Comparison of ENCODE assay signal across 8 mouse cellular contexts in the genomic region with DNA sequence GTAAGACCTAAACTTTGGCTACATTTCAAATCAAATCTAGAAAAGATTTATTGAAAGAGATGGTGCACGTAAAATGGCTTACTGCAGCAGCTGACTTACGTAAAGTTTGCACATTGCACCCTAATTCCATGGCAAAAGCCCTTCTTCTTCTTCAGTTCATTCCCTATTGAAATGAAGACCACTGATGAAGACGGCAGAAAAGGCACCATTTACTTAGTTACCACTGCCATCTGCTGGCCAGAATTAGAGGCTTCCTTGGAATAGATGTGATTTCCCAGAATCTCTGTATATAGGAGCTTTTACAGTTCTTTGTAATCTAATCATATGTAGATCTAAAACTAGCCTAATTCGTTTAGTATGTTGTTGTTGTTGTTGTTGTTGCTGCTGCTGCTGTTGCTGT.
DNase-seq lines count a peak whose midpoint lies in the region; ATAC-seq lines count a peak whose summit lies in the region.

No protein-coding gene starts in this region.

- no peak overlapping the region for H3K9ac ChIP-seq in forebrain, embryonic 15.5 days (replicated peaks)
- no peak overlapping the region for H3K9ac ChIP-seq in kidney, embryonic 15.5 days
- H3K9ac ChIP-seq in limb, embryonic 11.5 days (ENCODE audit: low read length), result no peak overlapping the region
- no peak overlapping the region for H3K9ac ChIP-seq in neural tube, embryonic 14.5 days (replicated peaks; ENCODE audit: low read depth, low read length)

- no peak overlapping the region for H3K4me3 ChIP-seq in forebrain, embryonic 15.5 days
- no peak overlapping the region for H3K4me3 ChIP-seq in kidney, embryonic 15.5 days (replicated peaks)
- H3K4me3 ChIP-seq in limb, embryonic 11.5 days (ENCODE audit: low read depth, low read length), result no peak overlapping the region
- H3K4me3 ChIP-seq in neural tube, embryonic 14.5 days (ENCODE audit: low read depth, low read length), result no peak overlapping the region

- no peaks in the 10 kb centered on the region for H3K27me3 ChIP-seq in forebrain, embryonic 15.5 days
- H3K27me3 ChIP-seq in kidney, embryonic 15.5 days, result no peaks in the 10 kb centered on the region
- no peaks in the 10 kb centered on the region for H3K27me3 ChIP-seq in limb, embryonic 11.5 days (ENCODE audit: control insufficient read depth, insufficient read depth, low read length)
- H3K27me3 ChIP-seq in neural tube, embryonic 14.5 days (ENCODE audit: control insufficient read depth, insufficient read depth, low read length), result no peaks in the 10 kb centered on the region

- H3K27ac ChIP-seq in forebrain, embryonic 15.5 days (replicated peaks), result no peak overlapping the region
- H3K27ac ChIP-seq in kidney, embryonic 15.5 days, result no peak overlapping the region
- no peak overlapping the region for H3K27ac ChIP-seq in limb, embryonic 11.5 days (replicated peaks; ENCODE audit: low read depth, low read length)
- no peak overlapping the region for H3K27ac ChIP-seq in neural tube, embryonic 14.5 days (ENCODE audit: low read depth, low read length)

- H3K4me2 ChIP-seq in forebrain, embryonic 15.5 days (replicated peaks), result no peak overlapping the region
- no peak overlapping the region for H3K4me2 ChIP-seq in kidney, embryonic 15.5 days
- H3K4me2 ChIP-seq in limb, embryonic 11.5 days (ENCODE audit: low read depth, severe bottlenecking), result no peak overlapping the region
- H3K4me2 ChIP-seq in neural tube, embryonic 14.5 days (ENCODE audit: low read depth, low read length), result no peak overlapping the region

- 12% methylated on average over 4 of the region's 4 CpGs for WGBS in forebrain, embryonic 15.5 days
- WGBS in kidney, embryonic 15.5 days, result 10% methylated on average over 4 of the region's 4 CpGs
- 10% methylated on average over 4 of the region's 4 CpGs for WGBS in limb, embryonic 11.5 days
- WGBS in neural tube, embryonic 14.5 days, result 13% methylated on average over 4 of the region's 4 CpGs

- no peaks in the 10 kb centered on the region for H3K9me3 ChIP-seq in forebrain, embryonic 15.5 days
- no peaks in the 10 kb centered on the region for H3K9me3 ChIP-seq in kidney, embryonic 15.5 days (replicated peaks)
- H3K9me3 ChIP-seq in limb, embryonic 11.5 days (ENCODE audit: control insufficient read depth, low read length), result no peaks in the 10 kb centered on the region
- no peaks in the 10 kb centered on the region for H3K9me3 ChIP-seq in neural tube, embryonic 14.5 days (ENCODE audit: control insufficient read depth, low read length)

- ATAC-seq in forebrain, embryonic 15.5 days (replicated peaks), result peak; percentile 88
- 0 out of 2 replicates have a peak, but pooled peaks have one; percentile 33 for ATAC-seq in kidney, embryonic 15.5 days (replicated peaks; ENCODE audit: low FRiP score)
- no peak for ATAC-seq in limb, embryonic 11.5 days (ENCODE audit: insufficient number of reproducible peaks, low FRiP score, low TSS enrichment, low read depth)
- 0 out of 2 replicates have a peak, but pooled peaks have one; percentile 58 for ATAC-seq in neural tube, embryonic 14.5 days (ENCODE audit: low read depth)
- ATAC-seq in monocyte, adult 5-6 weeks (replicated peaks; ENCODE audit: insufficient number of reproducible peaks, low FRiP score, low TSS enrichment, poor library complexity, severe bottlenecking), result no peak

- H3K4me1 ChIP-seq in forebrain, embryonic 15.5 days, result no peaks in the 10 kb centered on the region
- H3K4me1 ChIP-seq in kidney, embryonic 15.5 days, result no peaks in the 10 kb centered on the region
- no peaks in the 10 kb centered on the region for H3K4me1 ChIP-seq in limb, embryonic 11.5 days (ENCODE audit: control insufficient read depth, insufficient read depth, low read length)
- no peaks in the 10 kb centered on the region for H3K4me1 ChIP-seq in neural tube, embryonic 14.5 days (ENCODE audit: control insufficient read depth, insufficient read depth, low read length)

- DNase-seq in urinary bladder, postnatal 14 days (ENCODE audit: low spot score), result peak; percentile 63
- no peak for DNase-seq in urinary bladder, adult 2 months (ENCODE audit: low spot score)
- peak; percentile 11 for DNase-seq in c-Kit-positive CD71-positive TER-119-negative erythroid progenitor cells, embryonic 14.5 days (ENCODE audit: low read depth)
- DNase-seq in limb, embryonic 11.5 days (ENCODE audit: low spot score), result peak; percentile 83

- no peaks in the 10 kb centered on the region for H3K36me3 ChIP-seq in forebrain, embryonic 15.5 days
- no peaks in the 10 kb centered on the region for H3K36me3 ChIP-seq in kidney, embryonic 15.5 days
- H3K36me3 ChIP-seq in limb, embryonic 11.5 days (ENCODE audit: control insufficient read depth, insufficient read depth, low read length), result no peaks in the 10 kb centered on the region
- H3K36me3 ChIP-seq in neural tube, embryonic 14.5 days (ENCODE audit: control insufficient read depth, insufficient read depth, low read length), result no peaks in the 10 kb centered on the region

Comparison
In these comparisons a context has a peak if more than half of its experiments do, and no peak if none do; other contexts are left out.
1. ATAC-seq: peak in forebrain, embryonic 15.5 days (single experiment), kidney, embryonic 15.5 days (single experiment) and neural tube, embryonic 14.5 days (single experiment); none in limb, embryonic 11.5 days (single experiment) and monocyte, adult 5-6 weeks (single experiment).